Mouse (Mus musculus): ENCODE measurements around the gene 1600002K03Rik.

The 1600002K03Rik gene
- long read RNA-seq, experiment 1, transcript 1600002K03Rik-201 (3 exons, 678 nt): major isoform, 14 of 15 reads
- long read RNA-seq, experiment 1, partial matches to known transcripts: 0 of 15 reads
- long read RNA-seq, experiment 1, other reads (novel, unspliced or antisense): 1 of 15 reads
- long read RNA-seq, experiment 2, transcript 1600002K03Rik-201 (3 exons, 678 nt): major isoform, 19 of 19 reads
- long read RNA-seq, experiment 2, partial matches to known transcripts: 0 of 19 reads
- long read RNA-seq, experiment 2, other reads (novel, unspliced or antisense): 0 of 19 reads

- intact Hi-C loops (cut with DNase I): no loop called here
Measured at GRCm38 (mm10) chr10:80172527-80173292, at the start of gene 1600002K03Rik. 1600002K03Rik (plus strand) TSS chr10:80172944.

DNA sequence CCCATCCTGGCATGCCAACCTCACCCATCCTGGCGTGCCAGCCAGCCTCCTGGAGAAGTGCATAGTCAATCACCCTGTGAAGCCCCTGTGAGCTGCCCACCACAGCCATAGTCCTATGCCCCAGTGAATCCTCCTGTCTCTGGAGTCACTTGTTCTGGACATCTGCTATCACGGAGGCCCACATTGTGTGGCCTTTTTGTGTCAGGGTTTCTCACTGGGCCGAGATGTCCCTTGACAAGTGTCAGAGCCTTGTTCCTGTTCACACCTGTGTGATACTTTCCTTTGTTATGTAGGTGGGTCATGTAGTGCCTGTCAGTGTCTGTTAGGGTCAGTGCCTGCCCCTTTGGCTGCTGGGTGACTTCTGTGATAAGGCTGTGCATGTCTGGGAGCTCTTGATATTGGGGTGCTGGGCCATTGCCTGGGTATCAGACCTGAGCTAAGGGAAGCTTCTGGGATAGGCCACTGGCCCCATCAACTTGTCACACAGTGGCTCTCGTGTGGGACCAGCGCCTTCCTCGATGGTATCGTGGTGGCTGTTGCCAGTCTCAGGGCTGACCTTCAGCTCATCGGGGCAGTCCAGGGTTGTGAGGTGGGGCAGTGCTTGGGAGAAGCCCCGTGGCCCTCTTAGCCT is 48.7 kb upstream of the 1600002K03Rik start:
- intact Hi-C loops (cut with DNase I): no loop called here

DNA sequence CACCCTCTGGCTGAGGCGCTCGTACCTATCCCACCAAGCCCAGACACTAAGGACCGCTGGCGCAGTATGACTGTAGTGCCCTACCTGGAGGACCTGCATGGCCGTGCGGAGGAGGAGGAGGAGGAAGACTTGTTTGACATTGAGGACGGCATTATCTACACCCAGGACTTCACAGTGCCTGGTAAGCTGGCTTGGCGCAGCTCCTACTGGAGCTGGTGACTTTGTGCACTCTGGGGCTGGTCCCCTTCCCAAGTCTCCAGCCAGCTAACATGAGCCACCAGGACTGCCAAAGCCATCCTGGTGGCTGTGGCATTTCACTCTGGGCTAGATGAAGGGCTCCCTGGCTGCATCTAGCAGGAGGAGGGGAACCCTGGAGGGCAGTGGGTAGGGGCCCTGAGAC is 44.8 kb upstream of the 1600002K03Rik start:
- intact Hi-C loops (cut with DNase I): no loop called here

GRCm38 (mm10) chr10:80129846-80130245 is 42.9 kb upstream of the 1600002K03Rik start:
- intact Hi-C loops (cut with DNase I): no loop called here

- intact Hi-C loops (cut with DNase I): no loop called here
Measured at GRCm38 (mm10) chr10:80130403-80131031, 42.2 kb upstream of the 1600002K03Rik start.

DNA sequence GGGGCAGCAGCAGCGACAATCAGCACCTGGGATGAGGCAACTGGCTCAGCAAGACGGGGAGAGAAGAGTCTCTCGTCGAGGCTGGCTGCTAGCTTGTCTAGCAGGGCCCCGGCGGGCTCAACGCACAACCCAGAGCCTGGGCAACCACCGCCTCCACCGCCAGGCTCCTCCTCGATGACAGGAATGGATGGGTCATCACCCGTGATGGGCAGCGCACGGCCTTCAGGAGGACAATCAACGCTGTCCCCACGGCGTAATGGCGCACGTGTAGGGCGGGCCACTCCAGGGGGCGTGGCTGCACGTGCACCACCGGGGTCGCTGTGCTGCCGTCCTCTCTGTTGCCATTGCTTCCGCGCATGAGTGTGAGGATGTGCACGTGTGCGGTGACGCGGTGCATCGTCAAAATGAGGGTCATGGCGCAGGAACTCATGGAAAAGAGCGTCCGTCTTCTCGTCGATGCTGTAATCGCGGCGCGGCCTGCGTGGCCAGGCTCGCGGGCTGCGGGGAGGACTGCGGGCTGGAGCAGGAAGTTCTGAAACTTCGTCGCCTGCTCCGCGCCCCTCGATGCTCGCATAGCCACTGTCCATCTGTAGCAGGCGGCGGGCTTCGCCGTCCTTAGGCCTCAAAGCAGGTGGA is 41.3 kb upstream of the 1600002K03Rik start:
- intact Hi-C loops (cut with DNase I): no loop called here

GRCm38 (mm10) chr10:80131952-80132350 is 40.8 kb upstream of the 1600002K03Rik start:
- intact Hi-C loops (cut with DNase I): no loop called here

GRCm38 (mm10) chr10:80133226-80133849 is 39.4 kb upstream of the 1600002K03Rik start:
- intact Hi-C loops (cut with DNase I): no loop called here

DNA sequence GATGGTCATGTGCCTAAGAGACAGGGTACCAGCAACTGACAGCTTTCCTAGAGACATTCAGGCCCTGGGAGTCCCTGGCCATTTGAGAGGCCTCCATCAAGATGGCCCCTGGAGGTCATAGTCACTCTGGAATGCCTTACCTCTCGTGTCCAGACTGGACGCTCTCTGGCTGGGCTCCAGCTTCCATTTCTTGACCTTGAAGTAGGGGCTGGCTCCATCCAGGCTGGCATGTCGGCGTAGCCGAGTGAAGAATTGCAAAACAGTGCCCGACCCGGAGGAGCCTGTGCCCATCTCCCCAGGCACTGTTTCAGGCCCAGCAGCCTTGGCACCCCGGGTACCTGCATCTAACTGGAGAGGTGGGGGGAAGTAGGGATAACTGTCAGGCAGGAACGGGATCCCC is 38.3 kb upstream of the 1600002K03Rik start:
- intact Hi-C loops (cut with DNase I): loop anchor here (2.0 kb wide), 1 partner anchor 16 kb away; no protein-coding TSS in a partner anchor

DNA sequence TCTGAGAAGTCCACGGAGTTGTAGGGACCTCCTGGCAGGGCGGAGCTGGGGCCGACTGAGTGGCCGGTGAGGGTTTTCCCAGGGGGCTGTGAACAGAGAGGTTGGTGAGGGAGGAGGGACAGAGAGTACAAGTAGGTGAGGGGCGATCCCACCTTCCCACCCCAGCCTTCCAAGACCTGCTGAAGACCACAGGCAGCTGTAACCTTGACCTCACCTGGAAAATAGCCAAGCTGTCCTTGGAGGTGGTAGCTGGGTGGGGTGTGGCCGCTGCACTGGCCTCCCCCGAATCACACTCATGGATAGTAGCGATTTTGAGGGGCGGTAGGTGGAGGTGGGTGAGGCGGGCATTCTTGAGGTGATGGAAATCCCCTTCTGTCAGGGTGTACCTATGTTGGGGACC is 37.6 kb upstream of the 1600002K03Rik start:
- intact Hi-C loops (cut with DNase I): loop anchor here (2.0 to 5.0 kb wide), 2 partner anchors 16 to 173 kb away; partner anchors contain the start of gene Wdr18

DNA sequence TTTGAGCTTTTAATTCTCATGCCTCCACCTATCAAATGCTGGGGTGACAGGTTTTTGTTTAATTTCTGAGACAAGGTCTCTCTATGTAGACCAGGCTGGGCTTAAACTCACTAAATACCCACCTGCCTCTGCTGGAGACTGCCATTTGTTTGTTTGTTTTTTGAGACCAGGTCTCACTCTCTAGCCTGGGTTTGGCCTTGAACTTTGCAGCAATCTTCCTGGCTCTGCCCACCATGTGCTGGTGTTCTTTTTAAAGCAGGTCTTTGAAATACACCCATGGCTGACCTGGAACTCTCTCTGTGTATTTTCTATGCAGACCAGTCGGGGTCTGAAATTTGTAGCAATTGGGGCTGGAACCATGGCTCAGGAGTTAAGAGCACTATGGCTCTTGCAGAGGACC is 37.1 kb upstream of the 1600002K03Rik start:
- intact Hi-C loops (cut with DNase I): loop anchor here (2.0 to 5.0 kb wide), 2 partner anchors 17 to 173 kb away; partner anchors contain the start of gene Wdr18

DNA sequence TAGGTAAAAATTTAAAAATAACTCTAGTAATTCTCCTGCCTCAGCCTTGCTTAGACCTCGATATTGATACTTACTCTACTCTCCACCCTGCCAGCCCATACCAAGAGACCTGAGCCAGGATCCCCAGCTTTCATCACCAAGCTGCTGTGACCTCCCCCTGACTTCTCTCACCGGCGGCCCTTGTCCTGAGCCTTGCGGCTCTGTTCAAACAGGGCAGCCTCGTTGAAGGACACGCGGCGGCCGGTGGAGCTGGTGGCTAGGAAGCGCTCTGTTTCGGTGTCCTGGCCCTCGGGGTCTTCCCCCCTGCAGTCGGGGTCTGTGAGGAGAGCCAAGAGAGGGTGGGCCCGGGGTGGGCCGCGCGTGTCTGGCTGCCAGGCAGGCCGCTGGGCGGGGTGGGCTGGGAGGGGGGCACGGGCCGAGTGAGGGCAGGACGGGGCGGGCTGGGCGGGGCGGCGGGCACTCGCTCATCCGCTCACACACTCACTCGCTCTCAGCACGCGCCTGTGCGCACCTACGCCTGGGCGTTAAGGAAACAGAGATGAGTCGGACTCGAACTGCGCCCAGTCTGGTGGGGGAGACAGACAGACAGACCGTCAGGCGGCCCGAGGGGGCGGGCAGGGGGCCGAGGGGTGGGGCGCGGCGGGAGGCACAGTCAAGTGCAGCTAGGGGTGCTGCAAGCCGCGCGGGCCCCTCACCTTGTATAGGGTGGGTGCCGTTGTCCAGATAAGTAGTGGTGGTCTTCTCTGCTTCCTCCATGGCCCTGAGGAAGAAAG is 36.4 kb upstream of the 1600002K03Rik start:
- intact Hi-C loops (cut with DNase I): loop anchor here (5.0 kb wide), 1 partner anchor 174 kb away; the partner anchor contains the start of gene Wdr18

- intact Hi-C loops (cut with DNase I): loop anchor here (5.0 kb wide), 1 partner anchor 175 kb away; the partner anchor contains the start of gene Wdr18
Measured at GRCm38 (mm10) chr10:80136952-80137625, 35.7 kb upstream of the 1600002K03Rik start.

- intact Hi-C loops (cut with DNase I): loop anchor here (5.0 kb wide), 1 partner anchor 176 kb away; the partner anchor contains the start of gene Wdr18
Measured at GRCm38 (mm10) chr10:80137626-80138552, 34.9 kb upstream of the 1600002K03Rik start.

- intact Hi-C loops (cut with DNase I): loop anchor here (5.0 kb wide), 1 partner anchor 176 kb away; the partner anchor contains the start of gene Wdr18
Measured at GRCm38 (mm10) chr10:80138553-80139438, 33.9 kb upstream of the 1600002K03Rik start, which contains the start of gene Atp5d. Atp5d (plus strand) TSS chr10:80138632.

- intact Hi-C loops (cut with DNase I): loop anchor here (5.0 kb wide), 1 partner anchor 177 kb away; the partner anchor contains the start of gene Wdr18
Measured at GRCm38 (mm10) chr10:80139439-80139775, 33.3 kb upstream of the 1600002K03Rik start.
